Mouse (Mus musculus) hindbrain, embryonic 15.5 days (tissue): ENCODE measurements at regions not wholly inside any gene's neighbourhood (a gene's known extent, or its start where the extent isn't known, plus 50 kb on each side); places are given as distances from the start of the nearest gene placed in this dataset. TPM values are rescaled to one million over a fixed set of nuclear protein-coding genes. Genes with fewer than 3 reads are reported as not detected.

Experiments
- ATAC-seq: fragments of 200-750 bp; cut with Nextera tagmentation; 2 replicates; pipeline ENCODE4 v1.8.0; 2017; ENCODE audit warnings: low read depth, moderate number of reproducible peaks, moderate TSS enrichment; ENCODE audit not compliant: low FRiP score
- H3K27ac ChIP-seq: fragments of 300-500 bp; sonication (generic); replicated peaks from 2 replicates; pipeline ENCODE4 v1.5.1; 2015; ENCODE audit warnings: mild to moderate bottlenecking, inconsistent platforms
- H3K27me3 ChIP-seq: fragments of 300-500 bp; sonication (generic); 2 replicates; pipeline ENCODE4 v1.6.1; 2015; ENCODE audit warnings: control low read depth, inconsistent platforms
- H3K36me3 ChIP-seq: fragments of 300-500 bp; sonication (generic); 2 replicates; pipeline ENCODE4 v1.6.1; 2015; ENCODE audit warnings: control low read depth, inconsistent platforms
- H3K4me1 ChIP-seq: fragments of 300-500 bp; sonication (generic); replicated peaks from 2 replicates; pipeline ENCODE4 v1.6.1; 2015; ENCODE audit warnings: control low read depth, inconsistent platforms
- H3K4me2 ChIP-seq: fragments of 300-500 bp; sonication (generic); 2 replicates; pipeline ENCODE4 v1.6.1; 2015; ENCODE audit warnings: moderate library complexity, mild to moderate bottlenecking, inconsistent platforms
- H3K4me3 ChIP-seq: fragments of 300-500 bp; sonication (generic); 2 replicates; pipeline ENCODE4 v1.5.1; 2015; ENCODE audit warnings: mild to moderate bottlenecking, inconsistent platforms
- H3K9ac ChIP-seq: fragments of 300-500 bp; sonication (generic); 2 replicates; pipeline ENCODE4 v1.6.1; 2015; ENCODE audit warnings: inconsistent platforms
- H3K9me3 ChIP-seq: fragments of 300-500 bp; sonication (generic); 2 replicates; pipeline ENCODE4 v1.6.1; 2016; ENCODE audit warnings: control low read depth, inconsistent platforms
- WGBS: fragments of 180-500 bp; shearing (Covaris S2); methylation state at CpG from one replicate; pipeline ENCODE4 v1.1.7; 2015; 5-methylcytosine and 5-hydroxymethylcytosine counted together
- microRNA-seq: library from miRNA; unstranded; fragments of <30 nt; microRNA quantifications from one replicate; pipeline ENCODE4, GENCODE M21; 2016

DNA sequence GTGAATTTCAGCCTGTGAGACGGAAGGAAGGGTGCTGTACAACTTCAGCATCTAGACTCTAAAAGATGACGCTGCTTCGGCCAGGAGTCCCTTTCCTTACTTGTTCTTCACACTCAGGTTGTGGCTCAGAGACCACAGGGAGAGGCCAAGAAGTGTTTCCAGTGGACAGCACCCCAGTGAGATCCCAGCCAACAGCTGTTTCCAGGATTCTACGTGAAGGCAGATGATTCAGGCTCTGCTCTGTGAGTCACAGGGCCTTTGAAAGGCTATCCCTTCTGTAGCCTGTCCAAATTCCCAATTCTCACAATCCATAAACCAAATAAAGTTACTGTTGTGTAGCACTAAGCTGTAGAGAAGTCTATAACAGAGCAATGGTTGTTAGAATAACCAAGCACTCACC lies 1198.2 kb downstream of the A830018L16Rik start:
- H3K9ac ChIP-seq, result no peak overlapping the region
- no peak overlapping the region for H3K4me2 ChIP-seq
- H3K4me3 ChIP-seq, result no peak overlapping the region
- no peak overlapping the region for H3K27ac ChIP-seq
- no peaks in the 10 kb centered on the region for H3K4me1 ChIP-seq
- no peaks in the 10 kb centered on the region for H3K9me3 ChIP-seq
- 95% methylated on average over 4 of the region's 4 CpGs for WGBS
- ATAC-seq, result no peak
- no peaks in the 10 kb centered on the region for H3K27me3 ChIP-seq
- H3K36me3 ChIP-seq, result no peaks in the 10 kb centered on the region

DNA sequence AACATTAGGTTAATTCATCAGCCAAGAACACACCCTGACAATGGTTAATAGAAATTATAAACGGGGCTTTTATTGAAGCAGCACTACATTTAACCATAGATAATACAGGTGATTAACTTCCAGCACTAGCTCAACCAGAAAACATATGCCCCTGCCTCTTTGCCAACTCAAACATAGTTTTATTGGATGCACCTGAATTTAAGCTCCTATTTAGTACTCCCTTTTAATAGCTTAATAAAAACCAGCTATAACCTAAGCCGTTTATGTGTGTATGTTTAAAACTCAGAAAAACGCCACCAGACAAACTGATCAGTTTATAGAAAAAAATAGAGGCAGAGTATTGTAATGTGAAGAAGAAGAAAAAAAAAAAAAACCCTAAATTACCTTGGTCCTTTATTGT lies 1201.4 kb downstream of the A830018L16Rik start:
- Histone ChIP-seq H3K9me3 (no peaks in the 10 kb centered on the region), H3K4me3 (no peak overlapping the region), H3K27me3 (no peaks in the 10 kb centered on the region), H3K27ac (no peak overlapping the region), H3K4me1 (no peaks in the 10 kb centered on the region), H3K36me3 (no peaks in the 10 kb centered on the region), H3K9ac (no peak overlapping the region), H3K4me2 (no peak overlapping the region)
- ATAC-seq, result no peak
- WGBS, result 85% methylated on average over 3 of the region's 3 CpGs

DNA sequence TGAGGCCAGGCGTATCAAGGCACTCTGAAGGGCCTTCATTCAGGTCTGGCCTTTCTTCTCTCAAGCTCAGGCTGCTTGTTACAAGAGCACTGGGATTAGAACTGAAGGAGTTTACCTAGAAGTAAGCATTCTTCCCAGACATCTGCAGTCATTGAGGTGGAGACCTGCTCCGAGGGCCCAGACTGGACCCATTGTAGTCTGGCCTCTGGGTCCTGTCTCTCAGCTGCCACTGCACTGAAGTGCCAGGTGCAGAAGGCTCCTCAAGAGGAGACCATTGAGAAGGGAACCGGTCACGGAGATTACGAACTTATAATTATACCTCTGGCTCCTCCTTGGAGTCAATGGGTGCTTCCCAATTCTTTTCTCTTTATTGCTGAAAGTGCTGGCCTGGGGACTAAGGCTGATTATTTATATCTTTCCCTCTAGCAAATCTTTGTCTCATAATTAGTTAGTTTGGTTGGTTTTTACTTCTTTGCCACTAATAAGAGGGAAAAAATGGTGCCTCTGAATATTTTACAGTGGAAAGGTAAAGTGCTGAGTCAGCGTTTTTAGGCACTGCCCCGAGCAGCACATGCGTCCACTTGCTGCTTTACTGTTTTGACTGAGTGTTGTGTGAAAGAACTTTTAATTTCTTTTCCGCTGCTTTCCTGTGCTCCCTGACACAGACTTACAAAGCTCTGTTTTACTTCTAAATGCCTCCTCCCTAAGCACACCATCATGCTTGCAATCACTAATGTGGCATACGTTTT lies 1202.0 kb downstream of the A830018L16Rik start:
- H3K9ac ChIP-seq, result no peak overlapping the region
- H3K9me3 ChIP-seq, result no peaks in the 10 kb centered on the region
- WGBS, result 88% methylated on average over 10 of the region's 10 CpGs
- no peak overlapping the region for H3K27ac ChIP-seq
- no peaks in the 10 kb centered on the region for H3K4me1 ChIP-seq
- no peaks in the 10 kb centered on the region for H3K36me3 ChIP-seq
- no peak overlapping the region for H3K4me2 ChIP-seq
- no peak overlapping the region for H3K4me3 ChIP-seq
- no peaks in the 10 kb centered on the region for H3K27me3 ChIP-seq
- ATAC-seq, result no peak

DNA sequence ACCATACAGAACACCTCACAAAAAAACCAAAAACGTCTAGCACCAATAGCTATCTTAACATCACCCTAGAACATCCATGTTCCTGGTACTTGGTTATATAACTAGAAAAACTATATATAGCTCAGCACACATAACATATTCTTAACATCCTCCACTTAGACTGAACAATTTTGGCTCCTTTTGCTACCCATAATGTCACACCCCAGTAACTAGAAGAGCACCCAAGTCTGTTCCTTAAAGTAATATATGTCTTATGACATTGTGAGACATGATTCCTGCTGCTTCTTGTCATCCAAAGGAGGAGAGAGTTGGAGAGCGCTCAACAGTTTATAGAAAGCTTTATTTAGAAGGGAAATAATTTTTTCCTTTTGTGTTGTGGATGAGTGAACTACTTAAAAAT lies 1206.1 kb downstream of the A830018L16Rik start:
- WGBS, result 80% methylated on average over 2 of the region's 2 CpGs
- H3K9ac ChIP-seq, result no peak overlapping the region
- H3K4me2 ChIP-seq, result no peak overlapping the region
- H3K27ac ChIP-seq, result no peak overlapping the region
- no peaks in the 10 kb centered on the region for H3K27me3 ChIP-seq
- H3K4me3 ChIP-seq, result no peak overlapping the region
- no peaks in the 10 kb centered on the region for H3K36me3 ChIP-seq
- no peak for ATAC-seq
- no peaks in the 10 kb centered on the region for H3K4me1 ChIP-seq
- no peaks in the 10 kb centered on the region for H3K9me3 ChIP-seq

DNA sequence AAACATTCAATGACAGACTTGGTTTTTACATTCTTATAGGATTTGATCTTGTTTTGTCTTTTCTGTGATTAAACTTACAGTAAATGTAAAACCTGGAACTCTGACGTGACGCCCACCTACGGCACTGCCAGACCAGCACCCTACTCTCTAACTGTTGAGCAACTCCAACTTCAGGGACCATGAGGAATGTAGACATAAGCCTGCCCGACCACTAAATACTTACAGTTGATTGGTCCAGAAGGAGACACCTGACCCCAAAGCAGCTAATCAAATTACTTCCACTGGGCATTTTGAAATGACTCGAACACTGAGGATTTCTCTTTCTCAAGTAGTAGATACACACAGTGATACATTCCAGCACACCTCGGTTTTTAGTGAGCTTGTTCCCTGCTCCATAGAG lies 1206.9 kb downstream of the A830018L16Rik start:
- H3K4me2 ChIP-seq, result no peak overlapping the region
- no peaks in the 10 kb centered on the region for H3K4me1 ChIP-seq
- H3K27me3 ChIP-seq, result no peaks in the 10 kb centered on the region
- ATAC-seq, result no peak
- H3K27ac ChIP-seq, result no peak overlapping the region
- WGBS, result 87% methylated on average over 6 of the region's 6 CpGs
- H3K9me3 ChIP-seq, result no peaks in the 10 kb centered on the region
- no peaks in the 10 kb centered on the region for H3K36me3 ChIP-seq
- H3K4me3 ChIP-seq, result no peak overlapping the region
- H3K9ac ChIP-seq, result no peak overlapping the region

DNA sequence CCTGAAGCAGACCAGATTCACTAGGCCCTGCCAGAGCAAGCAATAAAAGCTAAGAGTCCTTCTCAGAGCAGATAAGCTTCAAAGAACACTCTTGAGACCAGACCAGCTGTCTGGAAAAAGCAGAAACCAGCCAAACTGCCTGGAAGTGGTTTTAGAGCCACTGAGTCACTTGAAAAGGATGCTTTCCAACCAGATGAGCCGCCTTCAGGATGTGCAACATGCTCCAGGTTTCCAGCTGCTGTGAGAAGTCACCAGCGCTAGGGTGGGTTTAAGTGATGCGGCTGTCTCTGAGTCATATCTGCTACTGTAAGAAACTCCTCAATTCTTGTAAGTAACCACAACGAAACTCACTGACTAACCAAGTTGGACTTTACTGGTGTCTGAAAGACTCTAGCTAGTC lies 1209.3 kb downstream of the A830018L16Rik start:
- H3K9ac ChIP-seq, result no peak overlapping the region
- no peaks in the 10 kb centered on the region for H3K27me3 ChIP-seq
- ATAC-seq, result no peak
- no peak overlapping the region for H3K4me2 ChIP-seq
- no peaks in the 10 kb centered on the region for H3K4me1 ChIP-seq
- H3K9me3 ChIP-seq, result no peaks in the 10 kb centered on the region
- no peak overlapping the region for H3K4me3 ChIP-seq
- H3K27ac ChIP-seq, result no peak overlapping the region
- H3K36me3 ChIP-seq, result no peaks in the 10 kb centered on the region
- WGBS, result 94% methylated on average over 4 of the region's 4 CpGs

DNA sequence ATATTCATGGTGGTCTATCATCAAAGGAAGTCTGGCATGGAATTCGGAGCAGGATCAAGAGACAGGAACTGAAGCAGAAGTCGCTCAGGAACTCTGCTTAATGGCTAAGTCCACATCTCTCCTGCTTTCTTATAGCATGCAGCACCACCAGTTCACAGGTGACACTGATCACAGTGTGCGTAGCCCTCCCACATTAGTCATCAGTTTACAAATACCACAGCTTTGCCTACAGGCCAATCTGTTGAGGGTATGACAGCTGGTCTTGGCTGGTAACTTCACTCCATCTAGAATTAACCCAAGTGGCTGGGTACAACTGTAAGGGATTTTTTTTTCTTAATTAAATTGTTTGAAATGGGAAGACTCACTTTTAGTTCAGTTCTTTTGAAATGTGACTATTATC lies 1219.1 kb downstream of the A830018L16Rik start:
- no peaks in the 10 kb centered on the region for H3K36me3 ChIP-seq
- H3K4me1 ChIP-seq, result 0 out of 2 replicates have a peak, but pooled peaks cover 3% of the 10 kb centered on the region
- H3K9me3 ChIP-seq, result no peaks in the 10 kb centered on the region
- no peak overlapping the region for H3K27ac ChIP-seq
- 98% methylated on average over 3 of the region's 3 CpGs for WGBS
- H3K27me3 ChIP-seq, result 0 out of 2 replicates have a peak, but pooled peaks cover under 1% of the 10 kb centered on the region
- ATAC-seq, result no peak
- H3K4me3 ChIP-seq, result no peak overlapping the region
- H3K4me2 ChIP-seq, result no peak overlapping the region
- H3K9ac ChIP-seq, result no peak overlapping the region

DNA sequence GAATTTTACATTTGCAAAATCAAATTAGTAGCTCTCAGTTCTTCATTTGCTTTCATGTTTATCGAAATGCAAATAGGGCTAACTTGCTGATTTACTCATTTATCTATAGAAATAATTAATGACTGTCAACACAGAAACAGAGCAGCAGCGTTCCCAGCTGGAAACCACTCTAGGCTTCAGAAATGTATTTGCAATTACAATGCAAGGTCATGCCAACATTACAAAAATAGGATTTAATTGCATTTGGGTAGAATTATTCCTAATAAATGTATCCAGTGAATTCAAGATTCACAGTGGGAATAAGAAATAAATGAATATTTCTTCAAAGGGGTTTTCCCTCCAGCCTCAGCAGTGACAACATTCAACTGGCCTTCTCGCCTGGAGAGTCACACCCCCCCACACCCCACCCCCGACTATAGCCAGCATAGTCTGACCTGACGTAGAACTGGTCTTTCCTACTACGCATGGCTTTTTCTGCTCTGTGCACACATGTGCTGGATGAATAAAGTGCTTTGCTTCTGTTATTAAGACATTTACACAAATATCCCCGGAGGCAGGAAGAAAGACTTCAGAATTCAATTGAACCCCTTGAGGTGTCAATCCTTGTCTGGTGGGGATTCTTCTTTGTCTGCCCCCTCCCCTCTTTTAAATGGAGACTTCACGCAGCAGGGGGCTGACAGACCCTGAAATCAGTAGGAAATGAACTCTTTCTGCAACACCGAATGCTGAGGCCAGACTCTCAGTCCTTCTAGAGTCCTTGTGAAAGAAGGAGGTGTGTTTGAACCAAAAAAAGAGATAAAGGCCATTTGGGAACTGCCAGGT lies 1222.6 kb downstream of the A830018L16Rik start:
- no peak overlapping the region for H3K9ac ChIP-seq
- 18% methylated on average over 9 of the region's 9 CpGs for WGBS
- H3K4me3 ChIP-seq, result no peak overlapping the region
- H3K27ac ChIP-seq, result no peak overlapping the region
- H3K36me3 ChIP-seq, result no peaks in the 10 kb centered on the region
- H3K27me3 ChIP-seq, result 0 out of 2 replicates have a peak, but pooled peaks cover 4% of the 10 kb centered on the region
- no peak overlapping the region; the same call in 1 of the 2 replicates for H3K4me2 ChIP-seq
- no peaks in the 10 kb centered on the region for H3K9me3 ChIP-seq
- H3K4me1 ChIP-seq, result 0 out of 2 replicates have a peak, but pooled peaks cover 3% of the 10 kb centered on the region
- ATAC-seq, result peak; percentile 65; the same call in 1 of the 2 replicates

DNA sequence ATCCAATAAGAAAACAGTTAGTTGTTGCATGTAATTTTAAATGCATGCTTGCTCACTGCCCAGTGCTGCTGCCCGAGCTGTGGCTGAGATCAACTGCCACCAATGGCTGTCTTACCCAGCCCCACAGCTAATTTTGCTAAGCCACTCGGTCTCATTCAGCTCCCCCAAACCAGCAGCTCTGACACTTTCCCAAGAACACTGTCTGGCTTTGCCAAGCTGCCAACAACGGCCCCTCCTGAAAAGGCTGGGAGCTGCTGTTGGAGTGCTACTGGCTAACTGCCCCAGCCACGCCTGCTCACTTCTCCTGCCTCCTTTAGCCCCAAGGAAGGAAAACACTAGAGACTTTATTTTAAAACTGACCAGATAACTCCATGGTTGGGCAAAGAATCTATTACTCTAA lies 1227.1 kb downstream of the A830018L16Rik start:
- no peak overlapping the region for H3K4me3 ChIP-seq
- no peak overlapping the region for H3K4me2 ChIP-seq
- H3K9me3 ChIP-seq, result no peaks in the 10 kb centered on the region
- 60% methylated on average over 4 of the region's 4 CpGs for WGBS
- H3K36me3 ChIP-seq, result no peaks in the 10 kb centered on the region
- no peak overlapping the region for H3K9ac ChIP-seq
- no peak overlapping the region for H3K27ac ChIP-seq
- peak; percentile 61; the same call in 1 of the 2 replicates for ATAC-seq
- H3K27me3 ChIP-seq, result 0 out of 2 replicates have a peak, but pooled peaks cover 4% of the 10 kb centered on the region
- 0 out of 2 replicates have a peak, but pooled peaks cover 3% of the 10 kb centered on the region for H3K4me1 ChIP-seq

Small RNA genes in the stretch of these regions (microRNA-seq; reads per million reads assigned to microRNA genes)
- not detected for gene Mir6341
